Mouse (Mus musculus): ENCODE data around the gene Serpina3n.
"Not testable (repeated sequence)": the region's sequence is repeated elsewhere in the genome, so short reads cannot be mapped to it uniquely, and the experiment has no call there.

Serpina3n gene

DNA sequence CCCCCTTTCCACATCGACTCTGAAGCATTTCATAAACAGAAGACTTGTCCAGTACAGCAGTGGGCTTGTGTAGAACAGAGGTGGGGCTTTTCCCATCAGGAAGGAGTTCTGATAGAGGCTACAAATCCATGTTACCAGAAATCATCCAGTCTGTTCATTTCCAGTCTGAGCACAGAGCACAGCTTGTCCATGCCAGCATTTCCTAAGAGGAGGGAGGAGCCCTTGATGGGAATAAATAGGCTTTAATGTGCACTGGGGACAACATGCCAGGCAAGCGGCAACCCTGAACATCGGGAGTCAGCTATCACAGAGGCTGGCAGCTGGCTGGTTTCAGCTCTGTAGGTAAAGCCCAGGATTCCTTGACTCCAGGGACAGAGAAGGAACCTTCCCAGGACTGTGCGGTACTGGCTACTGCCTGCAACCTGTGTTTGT lies at the start of gene Serpina3n:
Gene Serpina3n, plus strand, starts transcription at position 276 of the 432 bp plus-strand sequence.
- peak; percentile 63 for DNase-seq

DNA sequence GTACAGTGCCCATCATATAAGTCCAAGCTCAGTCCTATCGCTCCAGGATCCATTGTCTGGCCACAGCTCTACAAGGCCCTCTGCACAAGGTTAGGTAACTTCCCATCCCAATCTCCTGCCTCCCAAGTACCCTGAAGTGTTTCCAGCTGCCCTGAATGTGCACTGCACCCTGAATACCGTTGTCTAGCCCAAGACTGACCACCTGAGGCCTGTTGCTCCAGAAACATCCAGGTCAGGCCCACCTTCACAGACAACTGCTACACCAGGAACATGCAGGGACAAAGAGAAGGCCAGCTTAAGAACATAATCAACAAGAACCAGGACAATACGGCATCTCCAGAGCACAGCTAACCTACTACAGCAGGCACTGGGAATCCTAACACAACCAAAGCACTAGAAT lies 36.5 kb upstream of the Serpina3n start:
- DNase-seq, result no peak

DNA sequence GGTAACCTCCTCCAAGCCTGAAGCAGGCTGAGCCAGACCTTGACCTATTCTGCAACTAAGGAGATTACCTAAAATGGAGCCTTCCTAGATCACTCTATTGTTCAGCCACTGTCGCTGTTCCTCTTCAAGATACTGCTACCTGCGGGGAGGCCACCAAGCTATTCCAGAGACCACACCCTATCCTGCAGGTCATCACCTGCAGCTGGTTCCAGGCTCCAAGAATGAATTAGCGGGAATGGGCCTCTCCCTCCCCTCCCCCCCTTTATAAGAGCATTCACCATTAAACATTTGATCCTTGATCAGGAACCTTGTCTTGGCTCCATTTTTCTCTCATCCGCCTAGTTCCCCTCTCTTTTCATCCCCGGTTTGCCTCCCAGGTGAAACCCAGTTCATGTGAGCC lies 29.4 kb upstream of the Serpina3n start:
- DNase-seq, result not testable (repeated sequence)

DNA sequence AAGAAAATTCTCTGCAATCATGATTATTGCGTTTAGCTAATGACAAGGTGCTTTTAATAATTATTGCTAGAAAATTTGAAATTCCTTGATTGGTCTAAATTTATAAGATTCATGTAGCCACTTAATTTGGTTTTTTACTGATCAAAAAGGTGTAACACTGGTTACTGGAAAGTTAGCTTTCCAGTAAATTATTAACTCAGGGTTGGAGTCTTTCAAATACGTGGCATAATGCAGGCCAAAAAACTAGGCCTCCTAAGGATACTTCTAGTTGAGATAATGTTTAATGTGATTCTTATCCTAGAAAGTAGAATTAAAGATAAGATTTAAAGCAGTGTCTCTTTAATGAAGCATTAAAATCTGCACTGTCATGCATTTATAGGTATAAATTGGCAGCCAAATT lies 28.2 kb upstream of the Serpina3n start:
- DNase-seq, result not testable (repeated sequence)

DNA sequence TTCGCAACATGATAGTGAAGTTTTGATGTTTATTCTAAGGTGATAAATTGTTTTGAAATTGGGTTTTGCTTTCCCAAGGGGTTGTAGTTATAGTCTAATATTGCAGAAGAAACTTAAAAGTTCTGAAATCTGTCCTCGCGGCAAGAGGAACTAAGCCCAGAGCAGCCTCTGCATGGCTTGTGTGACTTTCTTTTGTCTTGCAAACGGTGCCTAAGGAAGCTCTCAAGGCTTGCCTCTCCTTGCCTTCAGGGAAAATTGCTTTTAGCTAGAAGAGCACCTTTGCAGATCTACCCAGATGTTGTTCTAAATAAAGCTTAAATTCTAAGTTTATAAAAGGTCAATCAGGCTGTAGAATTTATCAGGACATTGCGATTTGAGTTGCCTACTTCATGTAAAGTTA lies 27.7 kb upstream of the Serpina3n start:
- DNase-seq, result not testable (repeated sequence)

DNA sequence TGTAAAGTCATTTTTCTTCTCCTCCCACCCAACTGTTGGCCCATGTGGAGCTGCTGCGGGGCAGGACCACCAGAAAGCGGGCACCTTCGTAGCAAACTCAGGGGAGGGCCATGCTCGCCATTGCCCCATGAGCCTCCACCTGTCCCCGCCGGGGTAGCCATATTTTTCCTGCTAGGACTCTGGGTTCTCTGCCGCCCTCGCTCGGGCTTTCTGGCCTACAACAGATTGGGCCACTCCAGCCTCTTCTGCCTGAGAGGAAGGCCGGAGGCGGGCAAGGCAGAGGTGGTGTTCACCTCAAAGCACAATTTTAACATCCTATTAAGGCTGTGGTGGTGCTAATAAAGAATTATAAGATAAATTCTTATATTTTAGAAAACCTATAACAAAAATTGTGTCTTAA lies 26.7 kb upstream of the Serpina3n start:
- DNase-seq, result no peak

DNA sequence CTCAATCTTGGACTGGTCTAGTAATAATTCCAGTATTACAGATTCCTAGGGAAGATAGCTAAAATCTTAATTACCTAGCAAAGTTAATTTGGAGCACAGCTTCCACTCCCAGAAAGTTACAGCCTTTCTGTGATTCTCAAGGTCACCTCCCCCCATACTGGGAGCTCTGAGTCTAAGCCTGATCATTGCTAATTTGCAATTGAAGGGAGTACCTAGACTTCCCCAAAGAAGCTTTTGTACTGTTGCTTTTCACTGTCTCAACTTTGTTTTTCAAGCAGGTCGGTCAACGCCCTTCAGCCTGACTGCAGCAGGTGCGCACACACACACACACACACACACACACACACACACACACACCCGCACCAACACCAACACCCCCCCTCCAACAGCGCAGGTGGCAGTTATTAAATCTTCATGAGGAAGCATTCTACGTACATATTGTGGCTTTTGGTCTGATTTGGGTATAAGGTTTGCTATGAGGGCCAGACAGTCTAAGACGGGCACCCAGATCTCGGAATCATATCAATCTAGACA lies 25.4 kb upstream of the Serpina3n start:
- not testable (repeated sequence) for DNase-seq

DNA sequence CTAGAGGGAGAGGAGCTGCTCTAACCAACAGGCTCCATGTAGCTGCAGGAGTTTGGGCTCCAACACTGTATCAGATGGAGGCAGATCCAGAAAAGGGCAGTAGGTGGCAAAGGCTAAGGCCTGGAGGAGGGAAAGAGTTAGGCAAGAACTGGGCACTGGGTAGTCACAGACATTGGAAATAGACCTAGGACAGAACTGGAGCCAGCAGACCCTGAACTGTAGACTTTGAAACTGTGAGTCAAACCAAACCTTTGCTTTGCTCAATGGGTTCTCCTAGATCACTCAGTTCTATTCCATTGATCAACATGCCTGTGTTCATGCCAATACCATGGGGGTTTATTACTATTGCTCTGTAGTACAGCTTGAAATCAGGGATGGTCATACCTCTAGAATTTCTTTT lies 20.5 kb upstream of the Serpina3n start:
- not testable (repeated sequence) for DNase-seq

DNA sequence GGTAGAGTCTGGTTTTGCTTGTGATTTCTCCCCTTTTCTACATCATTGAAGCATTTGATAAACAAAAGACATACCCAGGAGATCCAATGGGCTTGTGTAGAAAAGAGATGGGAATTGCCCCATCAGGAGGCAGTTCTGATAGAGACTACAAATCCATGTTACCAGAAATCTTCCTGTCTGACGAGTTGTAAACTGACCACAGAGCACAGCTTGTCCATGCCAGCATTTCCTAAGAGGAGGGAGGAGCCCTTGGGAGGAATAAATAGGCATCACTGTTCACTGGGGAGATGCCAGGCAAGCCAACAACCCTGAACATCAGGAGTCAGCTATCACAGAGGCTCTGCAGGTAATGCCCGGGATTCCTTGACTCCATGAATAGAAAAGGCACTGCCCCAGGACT lies 19.7 kb upstream of the Serpina3n start:
- not testable (repeated sequence) for DNase-seq

DNA sequence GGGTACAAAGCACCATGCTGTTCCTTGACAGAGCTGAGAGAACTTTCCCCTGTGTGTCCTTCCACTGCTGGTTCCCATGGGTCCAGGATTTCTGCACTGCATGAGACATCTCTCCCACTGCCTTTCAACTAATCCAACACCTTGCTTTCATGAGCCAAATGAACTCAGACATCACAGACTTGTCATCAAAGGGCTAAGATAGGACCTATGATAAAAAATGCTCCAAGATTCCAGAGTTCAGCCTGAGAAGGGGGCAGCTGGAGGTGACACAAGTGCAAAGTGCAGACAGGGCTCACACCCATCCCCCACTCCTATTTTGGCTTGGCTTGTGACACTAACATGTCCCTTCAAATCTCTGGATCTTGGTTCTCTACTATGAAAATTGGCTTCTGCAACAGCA lies 18.1 kb upstream of the Serpina3n start:
- DNase-seq, result no peak

DNA sequence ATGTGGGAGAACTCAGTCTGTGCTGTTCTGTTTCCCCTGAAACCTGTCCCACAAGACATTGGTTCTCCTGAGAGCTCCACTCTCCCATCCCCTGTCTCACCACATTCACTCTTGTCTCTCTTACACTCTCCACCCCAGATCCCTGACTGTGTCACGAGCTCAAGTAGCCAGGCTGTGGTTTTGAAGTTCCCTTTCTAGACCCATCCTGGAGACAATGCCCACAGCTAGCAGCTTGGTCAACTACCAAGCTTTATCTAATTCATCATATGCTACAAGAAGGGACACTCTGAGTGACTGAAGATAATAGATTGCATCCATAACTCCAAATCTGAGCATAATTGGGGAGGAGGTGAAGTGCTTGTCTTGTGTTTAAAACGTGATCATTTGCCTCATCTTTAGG lies 15.5 kb upstream of the Serpina3n start:
- DNase-seq, result not testable (repeated sequence)

DNA sequence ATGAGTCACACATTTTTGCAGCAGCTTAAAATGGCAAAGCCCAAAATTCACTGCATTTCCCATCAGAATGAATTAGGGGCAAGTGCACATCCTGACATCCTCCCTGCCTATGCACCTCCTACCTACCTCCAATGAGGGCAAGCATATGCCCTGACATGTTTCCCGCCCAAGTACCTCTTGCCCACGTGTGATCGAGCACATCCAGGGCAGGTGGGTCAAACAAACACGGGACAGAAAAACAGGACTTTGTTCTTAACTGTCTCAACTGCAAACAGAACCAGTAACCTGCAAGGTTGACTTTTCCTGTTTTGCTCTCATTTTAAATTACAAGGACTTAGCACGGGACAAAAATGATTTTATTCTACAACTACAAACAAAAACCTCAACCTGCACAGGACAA lies 2.6 kb upstream of the Serpina3n start:
- no peak for DNase-seq

DNA sequence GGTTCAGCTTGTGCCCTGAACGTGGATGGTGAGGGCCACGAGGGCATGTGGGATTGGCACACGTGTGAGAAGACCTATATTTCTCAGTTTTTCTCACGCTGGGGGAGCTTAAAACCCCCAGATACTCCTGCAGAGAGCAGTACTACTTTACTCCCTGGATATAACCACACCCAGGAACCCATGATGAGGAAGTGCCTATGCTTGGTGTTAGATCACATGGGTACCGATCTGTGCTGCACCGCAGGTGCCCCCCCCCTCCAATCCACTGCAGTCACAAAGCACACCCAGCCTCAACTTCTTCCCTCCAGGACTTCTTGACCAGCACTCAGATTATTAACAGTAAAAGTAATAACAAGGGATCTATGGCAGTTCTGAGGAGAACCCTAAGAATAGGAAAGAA lies 6.0 kb downstream of the Serpina3n start:
- no peak for DNase-seq

DNA sequence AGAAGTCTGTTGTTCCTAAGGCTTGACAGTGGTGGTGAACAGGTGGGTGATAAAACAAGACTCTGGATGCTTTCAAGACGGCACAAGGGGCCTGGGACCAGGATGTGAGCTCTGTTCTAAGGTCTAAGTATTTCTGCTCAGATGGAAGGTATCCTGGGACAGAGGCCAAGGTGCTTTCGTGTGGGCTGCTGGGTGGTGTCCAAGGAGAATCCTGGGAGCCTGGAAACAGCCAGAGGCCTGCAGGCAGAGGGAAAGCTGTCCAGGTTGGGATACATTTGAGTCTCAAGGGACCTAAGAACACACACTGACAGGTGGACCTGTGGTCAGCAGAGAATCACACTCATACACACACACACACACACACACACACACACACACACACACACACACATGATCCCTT lies 8.0 kb downstream of the Serpina3n start:
- no peak for DNase-seq

DNA sequence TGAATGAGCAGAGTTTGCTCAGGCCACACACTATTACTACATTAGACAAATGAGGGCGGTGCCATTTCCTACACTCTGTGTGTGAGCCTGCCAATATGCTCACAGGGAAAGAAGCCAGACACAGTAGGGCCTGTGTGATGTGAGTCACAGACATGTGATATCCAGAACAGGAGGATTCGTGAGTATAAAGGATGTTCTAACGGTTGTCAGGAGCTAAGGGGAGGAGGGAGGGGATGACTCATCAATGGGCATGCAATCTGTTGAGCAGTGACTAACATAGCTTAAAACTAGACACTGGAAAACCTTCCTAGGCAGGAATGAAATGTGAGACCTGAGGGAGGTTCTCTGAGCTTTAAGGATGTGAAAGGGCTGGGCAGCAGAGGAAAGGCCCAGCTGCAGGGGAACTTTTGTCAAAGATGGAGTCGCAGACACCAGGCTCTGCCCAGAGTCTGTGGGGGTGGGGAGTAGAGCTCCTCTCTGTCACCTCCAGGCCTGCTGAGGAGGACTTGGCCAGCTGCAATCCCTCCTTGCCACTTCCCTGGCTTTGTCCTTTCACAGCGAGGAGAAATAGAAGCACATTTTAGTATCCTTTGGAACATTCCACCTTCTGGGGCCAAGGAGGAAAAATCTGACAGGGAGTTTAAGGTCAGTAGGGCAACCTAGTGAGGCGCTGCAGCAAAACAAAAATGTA lies 9.2 kb downstream of the Serpina3n start:
- peak; percentile 92 for DNase-seq

DNA sequence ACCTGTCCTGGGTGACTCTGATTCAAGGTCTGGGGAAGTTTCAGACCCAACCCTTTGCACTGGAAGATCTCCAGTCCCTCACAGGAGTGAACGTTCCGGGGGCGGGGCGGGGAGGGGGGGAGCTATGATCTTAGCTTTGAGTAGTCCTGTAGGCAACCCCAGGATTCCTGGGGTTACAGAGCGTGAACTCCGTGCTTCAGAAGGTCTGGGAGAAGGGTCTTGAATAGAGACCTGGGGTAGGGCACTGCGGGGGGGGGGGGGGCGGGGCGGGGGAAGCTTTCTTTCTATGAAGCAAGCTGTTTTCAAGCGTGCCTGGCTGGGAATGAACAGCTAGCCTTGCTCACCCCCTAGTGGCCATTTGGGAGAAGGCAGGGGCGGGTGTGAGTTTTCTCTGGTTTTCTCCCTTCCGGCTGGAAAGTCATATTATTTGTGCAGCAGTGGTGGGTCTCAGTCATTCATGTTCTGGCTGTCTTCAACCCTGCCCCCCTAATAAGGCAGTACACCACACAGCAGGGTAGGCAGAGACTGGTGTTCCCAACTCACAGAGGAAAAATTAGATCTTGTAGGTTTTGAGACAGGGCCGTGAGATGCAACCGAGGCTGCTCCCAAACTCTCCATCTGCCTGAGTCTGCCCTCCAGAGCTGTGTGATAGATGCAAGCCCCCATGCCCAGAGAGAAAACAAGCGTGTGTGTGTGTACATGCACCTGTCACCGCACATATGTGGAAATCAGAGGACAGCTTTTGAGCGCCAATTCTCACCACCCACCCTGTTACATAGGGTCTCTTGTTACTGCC lies 12.0 kb downstream of the Serpina3n start:
- DNase-seq, result peak; percentile 63

DNA sequence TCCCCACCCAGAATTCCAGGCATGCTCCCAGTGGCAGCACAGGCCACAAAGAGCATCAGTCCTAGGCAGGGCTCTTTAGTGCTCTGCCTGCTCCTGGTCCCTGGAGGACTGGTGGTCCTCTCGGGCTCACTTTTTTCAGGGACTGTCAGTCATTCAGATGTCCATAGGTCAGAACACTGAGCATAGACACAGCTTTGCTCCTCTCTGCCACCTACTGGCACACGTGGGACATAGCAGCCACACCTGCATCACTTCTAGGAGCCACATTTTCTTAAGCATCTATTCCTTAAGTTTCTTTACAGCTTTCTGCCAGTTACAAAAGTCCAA lies 12.6 kb downstream of the Serpina3n start:
- no peak for DNase-seq

DNA sequence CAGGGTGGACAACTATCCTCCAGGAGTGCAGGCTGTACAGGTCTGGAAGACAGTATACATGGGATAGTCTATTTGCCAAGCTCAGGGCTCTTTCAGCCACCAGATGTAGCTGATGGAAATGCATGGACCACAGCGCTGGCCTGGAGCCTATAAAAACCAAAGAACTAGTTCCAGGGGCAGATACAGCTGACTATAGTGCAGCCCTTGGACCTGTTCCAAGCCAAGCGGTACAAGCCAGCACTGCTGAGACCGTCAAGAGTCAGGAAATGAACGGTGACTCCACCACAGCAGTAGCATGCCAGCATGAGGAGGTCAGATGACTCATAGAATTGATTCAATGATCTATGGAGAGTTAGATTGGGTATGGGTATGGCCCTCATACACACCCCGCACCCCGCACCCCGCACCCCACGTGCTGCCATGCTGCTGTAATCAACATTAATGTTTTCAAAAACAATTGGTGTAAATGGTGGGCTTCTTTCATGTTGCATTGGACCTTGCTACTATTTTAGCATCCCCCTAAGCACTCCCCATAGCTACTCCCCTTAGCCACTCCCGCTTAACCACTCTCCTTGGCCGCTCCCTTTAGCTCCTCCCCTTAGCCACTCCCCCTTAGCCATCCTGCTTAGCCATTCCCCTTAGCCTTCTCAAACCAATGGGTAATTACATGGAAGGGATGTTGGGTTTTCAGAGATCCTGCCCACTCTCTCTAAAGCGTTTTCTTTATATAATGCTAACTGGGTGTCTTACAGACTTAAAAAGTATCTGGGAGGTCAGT lies 16.3 kb downstream of the Serpina3n start:
- DNase-seq, result no peak

DNA sequence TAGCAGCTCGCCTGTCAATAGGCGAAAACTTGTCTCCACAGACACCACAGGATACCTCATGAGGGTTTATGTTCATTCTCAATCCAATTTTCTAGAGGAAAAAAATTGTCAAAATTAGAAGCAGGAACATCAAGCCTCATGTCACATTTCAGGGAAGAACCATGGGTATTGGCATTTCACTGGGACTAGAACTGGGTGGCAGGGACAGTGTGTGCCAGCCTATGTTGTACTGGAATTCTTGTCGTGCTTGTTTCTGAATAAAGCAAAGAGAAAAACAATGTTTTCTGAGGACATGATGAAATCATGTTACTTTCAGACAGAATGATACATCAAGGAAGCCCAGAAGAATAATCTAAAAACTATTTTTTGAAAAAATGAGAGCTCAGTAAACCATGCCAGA lies 19.1 kb downstream of the Serpina3n start:
- no peak for DNase-seq

DNA sequence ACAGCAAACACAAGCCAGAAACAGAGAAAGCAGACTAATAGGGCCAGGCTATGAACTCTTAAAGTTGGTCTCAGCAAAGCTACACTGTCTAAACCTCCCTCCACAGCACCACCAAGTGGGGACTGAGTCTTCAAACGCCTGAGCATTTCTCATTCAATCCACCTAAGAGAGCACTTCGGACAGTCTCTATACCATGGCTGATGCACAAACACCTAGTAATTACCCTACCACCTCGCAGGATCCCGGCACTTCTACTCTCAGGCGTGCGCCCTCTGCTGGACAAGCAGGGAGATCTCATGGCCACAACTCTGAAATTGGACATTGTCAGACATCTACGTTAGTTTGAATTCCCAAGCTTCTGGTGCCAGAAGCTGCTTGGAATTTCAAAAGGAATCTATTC lies 20.4 kb downstream of the Serpina3n start:
- DNase-seq, result no peak

DNA sequence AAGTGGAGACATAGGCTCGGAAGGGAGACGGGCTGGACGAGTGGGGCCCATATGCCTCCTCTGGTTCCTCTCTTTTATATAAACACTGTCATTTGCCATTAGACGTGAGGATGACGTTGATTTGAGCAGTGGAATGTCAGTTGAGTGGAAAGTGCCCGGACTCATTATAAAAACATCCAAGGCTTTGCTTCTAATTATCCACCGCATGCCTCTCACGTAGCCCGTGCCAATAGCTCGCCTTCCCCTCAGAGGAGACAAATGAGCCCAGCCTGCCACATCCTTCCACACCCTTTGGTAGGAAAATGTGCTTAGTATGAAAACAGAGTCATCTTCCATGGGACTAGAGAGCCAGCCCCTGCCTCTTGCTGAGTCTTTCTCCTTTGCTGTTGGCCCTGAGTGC lies 24.8 kb downstream of the Serpina3n start:
- no peak for DNase-seq

DNA sequence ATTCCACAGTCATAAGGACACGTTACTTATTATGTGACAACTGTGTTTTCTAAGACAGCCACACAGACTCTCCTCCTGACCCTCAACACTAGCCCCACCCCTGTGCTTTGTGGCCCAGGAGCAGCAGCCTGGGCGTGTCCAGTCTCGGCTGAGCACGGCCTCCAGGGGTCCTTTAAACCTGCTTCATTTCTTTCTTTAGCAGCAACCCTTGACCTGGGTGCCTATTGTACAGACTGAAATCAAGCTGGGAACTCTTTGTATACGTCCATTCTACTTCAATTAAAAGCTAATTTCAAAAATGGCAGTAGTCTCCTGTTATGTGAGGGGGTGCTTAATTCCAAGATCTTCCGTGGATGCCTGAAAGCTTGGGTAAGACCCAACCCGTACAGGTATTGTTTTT lies 26.7 kb downstream of the Serpina3n start:
- DNase-seq, result no peak

DNA sequence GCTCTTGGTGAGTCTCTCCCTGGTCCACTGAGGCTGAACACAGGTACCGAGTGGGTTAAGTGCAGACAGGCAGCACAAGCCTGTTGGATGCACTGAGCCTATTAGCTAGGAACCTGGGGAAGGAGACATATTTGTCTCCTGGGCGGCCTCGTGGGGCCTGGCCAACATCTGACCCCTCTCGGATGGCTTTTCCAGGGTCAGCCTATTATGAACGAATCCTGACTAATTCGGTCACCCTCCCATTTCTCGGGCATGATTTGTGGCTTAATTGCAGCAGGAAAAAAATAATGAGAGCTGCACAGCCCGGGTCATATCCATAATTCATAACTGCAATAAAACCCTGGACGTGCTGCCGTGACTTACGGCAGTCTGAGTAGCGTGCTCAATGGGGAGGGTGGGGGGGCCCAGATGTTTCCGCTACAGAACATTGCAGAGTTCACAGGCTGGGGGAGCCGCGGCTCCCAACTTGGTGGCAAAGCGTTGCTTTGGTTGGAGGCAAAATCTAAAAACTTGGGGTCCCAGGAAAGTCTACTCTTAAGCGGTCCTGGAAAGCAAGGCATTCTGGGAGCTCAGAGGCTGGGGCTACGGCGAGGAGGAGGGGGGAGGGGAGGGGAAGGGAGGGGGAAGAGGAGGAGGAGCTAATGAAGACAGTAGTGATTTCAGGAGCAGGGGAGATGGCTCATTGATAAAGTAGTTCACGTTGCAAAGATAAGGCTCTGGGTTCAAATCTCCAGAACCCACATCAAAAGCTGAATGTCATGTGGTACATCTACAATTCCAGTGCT lies 27.6 kb downstream of the Serpina3n start:
- DNase-seq, result no peak
